Mouse (Mus musculus): ENCODE measurements around the gene Scube2.

Scube2 gene

GRCm38 (mm10) chr7:109852017-109852416 lies 13.5 kb downstream of the Scube2 start:
- DNase-seq (ENCODE audit: low read depth, low spot score) = no peak

DNA sequence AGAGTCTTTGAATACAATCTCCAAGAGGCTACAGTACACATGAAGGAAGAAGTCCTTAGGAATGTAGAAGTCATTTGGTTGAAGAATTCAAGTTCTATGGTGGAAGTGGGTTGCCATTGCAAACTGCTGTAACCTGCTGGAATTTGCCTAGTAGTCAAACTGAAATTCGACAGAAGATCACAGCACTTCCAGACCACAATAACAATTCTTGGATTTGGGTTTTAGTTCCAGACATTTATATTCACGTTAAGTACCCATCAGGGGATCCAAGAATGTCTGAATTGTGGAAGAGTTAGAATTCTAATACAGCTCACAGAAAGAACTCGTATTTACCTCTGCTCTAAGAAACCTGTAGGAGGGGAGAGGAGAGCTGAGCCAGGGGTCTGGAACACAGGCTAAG lies 14.9 kb downstream of the Scube2 start:
- DNase-seq (ENCODE audit: low read depth, low spot score) = no peak

GRCm38 (mm10) chr7:109849750-109850434 lies 15.6 kb downstream of the Scube2 start:
- DNase-seq (ENCODE audit: low read depth, low spot score) = no peak

GRCm38 (mm10) chr7:109848867-109849733 lies 16.4 kb downstream of the Scube2 start:
- no peak for DNase-seq (ENCODE audit: low read depth, low spot score)

DNA sequence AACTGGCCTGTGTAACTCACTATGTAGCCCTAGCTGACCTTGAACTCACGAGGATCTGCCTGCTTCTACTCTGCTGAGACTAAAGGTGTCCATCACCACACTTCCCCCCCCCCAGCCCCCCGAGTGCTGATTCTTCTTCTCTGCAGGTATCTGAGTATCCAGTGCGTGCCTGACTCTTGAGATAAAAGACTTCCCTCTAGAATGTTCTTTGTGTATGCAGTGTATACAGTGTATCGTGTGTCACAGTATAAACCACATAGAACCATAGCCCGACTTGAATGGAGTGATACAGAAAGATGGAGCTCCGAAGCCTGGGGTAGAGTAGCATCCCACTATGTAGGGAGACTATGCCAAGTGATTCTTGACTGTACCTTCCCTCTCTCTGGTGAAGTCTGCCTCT lies 21.4 kb downstream of the Scube2 start:
- DNase-seq (ENCODE audit: low read depth, low spot score) = no peak

- DNase-seq (ENCODE audit: low read depth, low spot score) = no peak
Measured at GRCm38 (mm10) chr7:109841618-109842418, 23.7 kb downstream of the Scube2 start.

DNA sequence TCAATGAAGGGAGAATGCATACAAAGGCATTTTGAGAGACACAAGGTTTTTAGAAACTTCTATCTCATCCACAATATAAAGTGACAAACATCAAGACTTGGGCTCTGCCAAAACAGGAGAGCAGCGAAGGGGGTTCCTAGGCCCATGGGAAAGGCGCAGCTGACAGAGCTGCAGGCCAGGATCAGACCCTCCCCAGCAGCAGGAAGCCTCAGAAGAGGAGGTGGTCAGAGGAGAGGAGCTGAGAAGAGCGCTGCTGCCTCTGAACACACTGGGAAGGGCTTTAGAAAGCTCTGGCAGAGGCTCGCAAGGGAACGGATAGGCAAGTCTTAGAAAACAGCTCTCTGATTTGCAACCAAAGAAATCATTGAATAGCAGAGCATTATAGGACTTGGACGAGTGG lies 24.4 kb downstream of the Scube2 start:
- no peak for DNase-seq (ENCODE audit: low read depth, low spot score)

DNA sequence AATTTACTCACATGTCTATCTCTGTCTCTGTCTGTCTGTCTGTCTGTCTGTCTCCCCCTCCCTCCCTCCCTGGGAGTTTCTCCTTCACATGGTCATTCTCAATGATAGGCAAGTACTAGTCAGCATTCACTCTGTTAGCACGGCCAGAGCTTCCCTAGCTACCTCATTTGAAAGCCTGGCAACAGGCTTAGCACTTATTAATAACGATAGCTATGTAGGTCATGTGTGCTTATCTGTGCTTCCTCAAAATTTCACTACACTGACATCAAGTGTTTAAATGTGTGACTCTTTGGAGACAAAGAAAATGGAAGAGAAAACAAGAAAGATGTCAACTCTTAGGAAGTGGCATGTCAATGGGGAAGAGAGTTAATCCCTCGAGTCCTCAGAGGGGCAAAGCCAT lies 26.9 kb downstream of the Scube2 start:
- DNase-seq (ENCODE audit: low read depth, low spot score) = no peak

DNA sequence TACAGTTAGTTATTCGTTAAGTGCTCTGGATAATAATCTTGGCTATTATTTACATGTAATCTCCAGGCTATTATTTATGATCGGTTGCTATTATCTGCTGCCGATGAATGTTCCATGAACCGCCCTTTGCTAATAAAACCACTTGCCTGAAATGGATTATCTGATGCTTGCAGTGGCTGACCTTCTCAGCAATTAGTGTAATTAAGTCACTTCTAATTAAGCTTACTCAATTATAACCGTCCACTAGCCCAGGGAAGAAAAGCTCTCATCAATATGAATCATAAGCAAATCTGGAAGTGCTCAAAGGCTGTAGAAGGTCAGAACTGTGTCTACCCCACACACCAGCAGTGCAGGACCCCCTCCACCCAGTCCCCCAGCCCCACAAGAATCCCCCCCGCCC lies 27.8 kb downstream of the Scube2 start:
- DNase-seq (ENCODE audit: low read depth, low spot score) = no peak

DNA sequence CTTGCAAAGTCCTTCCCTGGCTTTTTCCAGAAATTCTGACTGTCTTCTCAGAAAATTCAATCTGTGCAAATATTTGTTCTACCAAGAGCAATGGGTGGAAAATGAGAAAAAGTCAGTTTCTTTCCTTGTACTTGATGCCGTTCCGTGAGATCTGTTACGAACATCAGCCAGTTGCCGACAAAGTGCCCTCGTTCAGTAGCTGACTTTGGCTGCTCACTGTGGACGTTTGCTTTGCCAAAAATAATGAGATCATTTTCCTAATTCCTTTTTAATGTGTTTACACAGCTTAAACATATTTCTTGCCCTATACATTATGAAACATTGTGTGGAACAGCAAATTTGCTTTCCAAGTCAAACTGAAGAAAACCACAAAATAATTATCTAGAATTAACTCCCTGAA lies 30.6 kb downstream of the Scube2 start:
- no peak for DNase-seq (ENCODE audit: low read depth, low spot score)

GRCm38 (mm10) chr7:109831376-109831775 lies 34.1 kb downstream of the Scube2 start:
- DNase-seq (ENCODE audit: low read depth, low spot score) = no peak

- DNase-seq (ENCODE audit: low read depth, low spot score) = no peak
Measured at GRCm38 (mm10) chr7:109826911-109827310, 38.6 kb downstream of the Scube2 start.

- no peak for DNase-seq (ENCODE audit: low read depth, low spot score)
Measured at GRCm38 (mm10) chr7:109825293-109825692, 40.2 kb downstream of the Scube2 start.

- no peak for DNase-seq (ENCODE audit: low read depth, low spot score)
Measured at GRCm38 (mm10) chr7:109818600-109818999, 46.9 kb downstream of the Scube2 start.

GRCm38 (mm10) chr7:109817954-109818353 lies 47.5 kb downstream of the Scube2 start:
- no peak for DNase-seq (ENCODE audit: low read depth, low spot score)

DNA sequence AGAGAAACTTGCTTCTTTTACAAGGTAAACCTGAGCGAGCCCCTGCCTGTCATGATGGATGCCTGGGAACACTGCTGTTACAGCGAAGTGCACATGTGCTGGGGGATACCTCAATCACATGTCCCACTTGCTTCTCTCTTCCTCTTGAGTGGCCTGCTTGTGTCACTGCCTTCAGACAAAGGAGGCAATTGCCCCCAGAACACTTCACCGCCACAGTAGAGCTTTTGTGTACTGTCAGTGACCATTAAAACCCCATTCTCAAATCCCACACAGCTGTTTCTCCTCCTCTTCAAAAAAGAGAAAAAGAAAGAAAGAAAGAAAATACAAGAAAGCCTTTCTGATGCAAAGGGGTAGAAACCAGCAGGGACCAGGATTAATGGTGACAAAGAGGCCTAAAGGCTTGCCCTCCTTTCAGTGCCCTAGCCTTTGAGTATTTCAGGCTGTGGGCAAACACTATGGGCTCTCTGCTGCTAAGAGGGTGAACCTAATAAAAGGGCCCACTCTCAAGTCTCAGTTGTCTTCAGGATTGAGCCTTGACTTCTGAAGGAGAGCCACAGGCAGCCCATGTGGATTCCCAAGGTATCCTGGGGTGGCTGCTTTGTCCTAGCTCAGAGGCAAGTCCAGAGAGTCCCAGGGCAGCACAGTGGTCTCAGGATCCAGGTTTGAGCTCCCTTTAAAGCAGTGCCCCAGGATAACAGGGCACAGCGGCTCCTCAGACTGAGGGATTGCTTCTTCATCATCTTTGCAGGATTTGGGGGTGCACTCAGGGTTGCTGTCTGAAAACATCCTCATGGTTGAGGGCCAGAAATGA lies 51.9 kb downstream of the Scube2 start:
- no peak for DNase-seq (ENCODE audit: low read depth, low spot score)

- DNase-seq (ENCODE audit: low read depth, low spot score) = no peak
Measured at GRCm38 (mm10) chr7:109807616-109808485, 57.6 kb downstream of the Scube2 start.

GRCm38 (mm10) chr7:109804843-109805242 lies 60.6 kb downstream of the Scube2 start:
- peak; percentile 67 for DNase-seq (ENCODE audit: low read depth, low spot score)

DNA sequence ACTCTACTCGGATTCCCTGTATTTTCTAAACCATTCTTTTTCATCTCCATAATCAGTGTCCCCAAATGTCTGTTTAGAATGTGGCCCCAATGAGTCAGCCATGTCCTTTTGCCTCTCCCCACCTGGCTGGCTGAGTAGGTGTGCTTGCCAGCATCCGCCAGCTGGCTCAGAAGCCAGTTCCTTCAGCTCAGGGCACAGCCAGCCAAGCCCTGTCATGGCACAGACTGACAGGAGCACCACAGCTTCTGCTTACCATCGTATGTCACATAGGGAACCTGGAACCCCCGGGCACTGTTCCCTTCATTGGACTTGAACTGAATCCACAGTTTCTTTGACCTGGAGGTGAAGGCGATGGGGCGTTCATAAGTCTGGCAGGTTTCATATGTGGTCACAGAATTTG lies 61.1 kb downstream of the Scube2 start:
- DNase-seq (ENCODE audit: low read depth, low spot score) = no peak

DNA sequence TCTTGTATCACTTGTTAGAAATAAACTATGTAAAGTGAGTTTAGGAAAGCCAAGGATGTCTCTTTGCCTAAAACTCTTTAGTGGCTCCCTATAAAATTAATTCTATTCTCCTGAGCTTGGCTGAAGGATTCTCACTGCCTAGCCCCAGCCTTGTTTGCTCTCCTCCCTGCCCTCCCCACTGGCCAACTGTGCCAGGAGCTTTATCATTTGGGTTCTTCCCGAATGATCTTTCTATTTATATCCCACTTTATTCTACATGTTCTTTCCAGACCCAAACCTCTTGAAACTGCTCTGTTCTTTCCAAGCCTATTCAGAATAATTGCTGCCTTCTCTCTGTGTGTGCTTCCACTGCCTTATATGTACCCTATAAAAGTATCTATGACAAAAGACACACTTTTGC lies 62.0 kb downstream of the Scube2 start:
- no peak for DNase-seq (ENCODE audit: low read depth, low spot score)
